Mouse (Mus musculus) cerebellum, adult 2 months (tissue): ENCODE measurements around the gene Rnf182.

ENCODE experiments used
- CTCF ChIP-seq: fragments of 200-500 bp; IDR thresholded peaks from 2 replicates; pipeline ENCODE4 v1.5.1; 2011; ENCODE audit warnings: low read depth, mild to moderate bottlenecking, control low read depth, low read length, moderate library complexity, borderline replicate concordance; ENCODE audit not compliant: insufficient read depth
- POLR2A ChIP-seq: fragments of 200-500 bp; IDR thresholded peaks from 2 replicates; pipeline ENCODE4 v1.6.1; 2011; ENCODE audit warnings: low read length, control low read depth, borderline replicate concordance; ENCODE audit not compliant: insufficient read depth

- TF ChIP-seq POLR2A: no peak
- TF ChIP-seq CTCF: no peak
Measured at GRCm38 (mm10) chr13:43567141-43567891, 48.2 kb upstream of the Rnf182 start.
